Mouse (Mus musculus): ENCODE results near the gene P2rx4.
A peak's percentile ranks its signal among the peaks of the same experiment; 100 is the strongest.

DNA sequence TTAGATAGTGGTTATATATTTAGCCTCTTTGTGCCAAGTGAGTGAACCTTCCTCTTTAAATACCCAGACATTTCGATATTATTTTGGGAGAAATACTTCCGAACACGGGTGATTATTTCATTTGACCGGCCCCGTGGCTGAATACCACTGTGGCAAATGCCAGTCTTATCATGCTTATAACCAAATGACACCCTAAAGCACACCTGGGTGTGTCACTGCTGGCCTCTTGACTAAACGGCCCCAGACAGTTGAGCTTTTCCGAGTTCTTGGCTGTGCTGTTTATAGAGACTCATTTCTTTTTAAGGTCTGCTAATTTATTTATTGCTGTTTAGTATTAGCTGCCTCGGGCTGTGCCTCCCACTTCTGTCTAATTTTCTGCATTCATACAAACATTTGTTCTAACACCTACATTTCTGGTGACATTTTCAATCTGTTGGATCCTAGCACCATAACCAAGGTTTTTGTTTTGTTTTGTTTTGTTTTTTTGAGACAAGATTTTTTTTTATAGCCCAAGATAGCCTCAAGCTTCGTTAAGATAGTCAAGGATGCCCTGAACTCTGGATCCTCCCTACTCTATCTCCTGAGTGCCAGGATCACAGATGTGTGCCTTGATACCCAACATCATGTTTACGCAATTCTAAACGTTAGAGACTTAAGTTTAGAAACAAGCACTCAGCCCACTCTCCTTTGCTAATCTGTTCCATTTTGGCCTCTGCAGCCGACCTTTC, 7.1 kb upstream of the P2rx4 start:
- TF ChIP-seq CTCF (IDR thresholded peaks at IDR 0.05; ENCODE audit: low read depth) (no peak), EP300 (IDR thresholded peaks at IDR 0.05; ENCODE audit: low read depth) (peak; percentile 61; the same call in 1 of the 2 replicates)
